Mouse (Mus musculus): ENCODE measurements at regions not wholly inside any gene's neighbourhood (a gene's known extent, or its start where the extent isn't known, plus 50 kb on each side); places are given as distances from the start of the nearest gene placed in this dataset.

DNA sequence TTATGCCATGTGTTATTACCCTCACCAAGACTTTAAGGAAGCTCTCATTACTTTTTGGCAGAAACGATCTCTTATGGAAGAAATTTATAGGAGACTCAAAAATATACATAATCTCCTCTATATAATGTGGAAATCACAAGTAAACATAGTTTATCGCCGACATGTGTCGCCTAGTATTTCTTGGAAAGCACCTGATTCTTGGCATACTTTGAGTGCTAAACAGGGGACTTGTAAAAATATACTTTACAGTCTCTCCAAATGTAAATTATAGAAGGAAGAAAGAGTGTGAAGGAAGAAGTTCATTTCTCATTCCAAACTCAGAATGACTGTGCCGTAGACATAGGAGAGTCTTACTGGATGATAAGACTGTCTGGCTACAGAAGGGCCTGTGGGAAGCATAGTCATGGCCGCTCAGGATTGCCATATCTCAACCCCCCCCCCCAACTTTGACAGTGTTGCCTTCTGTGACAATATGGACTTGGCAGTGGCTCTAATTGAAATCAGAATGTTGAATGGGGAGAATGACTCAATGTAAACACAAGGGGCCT, 102.3 kb downstream of the Gm815 start:
- no peak overlapping the region for H3K9ac ChIP-seq (ENCODE audit: low read length)
- ATAC-seq (replicated peaks; ENCODE audit: low FRiP score) (no peak), DNase-seq (ENCODE audit: low spot score) (no peak)
- no peak overlapping the region for H3K27ac ChIP-seq (ENCODE audit: low read depth, low read length)
- no peaks in the 10 kb centered on the region for H3K4me1 ChIP-seq (replicated peaks; ENCODE audit: control insufficient read depth, insufficient read depth, low read length)
- H3K4me3 ChIP-seq (ENCODE audit: low read depth, low read length) = no peak overlapping the region
- no peaks in the 10 kb centered on the region for H3K27me3 ChIP-seq (ENCODE audit: control insufficient read depth, insufficient read depth, low read length)
- H3K9me3 ChIP-seq (ENCODE audit: control insufficient read depth, low read length) = no peaks in the 10 kb centered on the region
- H3K36me3 ChIP-seq (ENCODE audit: control insufficient read depth, insufficient read depth, low read length) = no peaks in the 10 kb centered on the region
- no peak overlapping the region for H3K4me2 ChIP-seq (ENCODE audit: low read depth, low read length, severe bottlenecking)
- 87% methylated on average over 6 of the region's 6 CpGs for WGBS

DNA sequence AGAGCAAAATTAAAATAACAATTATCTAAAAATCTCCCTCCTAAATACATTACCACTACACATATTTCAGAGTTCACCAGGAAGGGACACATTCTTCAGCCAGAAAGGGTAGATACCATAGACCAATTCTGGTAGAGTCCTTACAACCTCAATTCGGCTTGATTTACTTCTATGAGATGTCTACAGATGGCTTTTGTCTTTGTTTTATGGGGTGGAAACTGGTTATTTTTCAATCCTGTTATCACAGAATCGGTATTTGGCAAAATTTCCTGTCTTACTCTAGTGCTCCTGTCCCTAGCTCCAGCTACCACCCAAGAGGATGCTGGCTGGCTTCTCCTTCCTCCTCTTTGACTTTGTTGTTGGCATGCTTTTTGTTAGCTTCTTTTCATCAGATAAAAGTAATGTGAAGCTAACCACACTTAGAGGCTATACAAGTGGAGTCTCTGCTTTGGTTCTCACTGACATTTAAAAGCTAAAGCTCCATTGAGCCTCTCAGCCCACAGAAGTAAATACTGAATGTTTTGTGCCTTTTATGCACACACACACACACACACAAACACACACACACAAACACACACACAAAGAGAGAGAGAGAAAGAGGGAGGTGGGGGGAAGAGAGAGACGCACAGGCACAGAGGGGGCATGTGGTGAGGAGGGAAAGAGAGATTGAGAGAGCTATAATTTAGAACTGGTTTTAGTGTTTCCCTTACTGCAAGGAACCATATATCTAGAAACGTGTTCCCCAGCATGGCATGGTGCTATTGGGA, 109.1 kb downstream of the Gm815 start:
- Histone ChIP-seq H3K36me3 (ENCODE audit: control insufficient read depth, insufficient read depth, low read length) (no peaks in the 10 kb centered on the region), H3K4me2 (ENCODE audit: low read depth, low read length, severe bottlenecking) (no peak overlapping the region), H3K4me3 (ENCODE audit: low read depth, low read length) (no peak overlapping the region), H3K27ac (ENCODE audit: low read depth, low read length) (no peak overlapping the region), H3K4me1 (replicated peaks; ENCODE audit: control insufficient read depth, insufficient read depth, low read length) (no peaks in the 10 kb centered on the region), H3K9ac (ENCODE audit: low read length) (no peak overlapping the region), H3K9me3 (ENCODE audit: control insufficient read depth, low read length) (no peaks in the 10 kb centered on the region), H3K27me3 (ENCODE audit: control insufficient read depth, insufficient read depth, low read length) (no peaks in the 10 kb centered on the region)
- ATAC-seq (replicated peaks; ENCODE audit: low FRiP score) = no peak
- WGBS = 65% methylated on average over 4 of the region's 4 CpGs
- no peak for DNase-seq (ENCODE audit: low spot score)

- Histone ChIP-seq H3K9ac (ENCODE audit: low read length) (no peak overlapping the region), H3K36me3 (ENCODE audit: control insufficient read depth, insufficient read depth, low read length) (no peaks in the 10 kb centered on the region), H3K9me3 (ENCODE audit: control insufficient read depth, low read length) (no peaks in the 10 kb centered on the region), H3K27me3 (ENCODE audit: control insufficient read depth, insufficient read depth, low read length) (no peaks in the 10 kb centered on the region), H3K4me3 (ENCODE audit: low read depth, low read length) (no peak overlapping the region), H3K4me1 (replicated peaks; ENCODE audit: control insufficient read depth, insufficient read depth, low read length) (no peaks in the 10 kb centered on the region), H3K4me2 (ENCODE audit: low read depth, low read length, severe bottlenecking) (no peak overlapping the region), H3K27ac (ENCODE audit: low read depth, low read length) (no peak overlapping the region)
- WGBS = 77% methylated on average over 3 of the region's 3 CpGs
- no peak for ATAC-seq (replicated peaks; ENCODE audit: low FRiP score)
- DNase-seq (ENCODE audit: low spot score) = no peak
These were observed 113.9 kb downstream of the Gm815 start for GRCm38 (mm10) chr19:26999596-26999995.

- H3K27me3 ChIP-seq (ENCODE audit: control insufficient read depth, insufficient read depth, low read length) = no peaks in the 10 kb centered on the region
- no peaks in the 10 kb centered on the region for H3K36me3 ChIP-seq (ENCODE audit: control insufficient read depth, insufficient read depth, low read length)
- no peaks in the 10 kb centered on the region for H3K4me1 ChIP-seq (replicated peaks; ENCODE audit: control insufficient read depth, insufficient read depth, low read length)
- no peak for DNase-seq (ENCODE audit: low spot score)
- WGBS = 89% methylated on average over 3 of the region's 3 CpGs
- H3K9me3 ChIP-seq (ENCODE audit: control insufficient read depth, low read length) = no peaks in the 10 kb centered on the region
- ATAC-seq (replicated peaks; ENCODE audit: low FRiP score) = no peak
- no peak overlapping the region for H3K4me2 ChIP-seq (ENCODE audit: low read depth, low read length, severe bottlenecking)
- H3K4me3 ChIP-seq (ENCODE audit: low read depth, low read length) = no peak overlapping the region
- no peak overlapping the region for H3K27ac ChIP-seq (ENCODE audit: low read depth, low read length)
- no peak overlapping the region for H3K9ac ChIP-seq (ENCODE audit: low read length)
These were observed 136.2 kb downstream of the Gm815 start for GRCm38 (mm10) chr19:27021930-27022329.

GRCm38 (mm10) chr19:27022917-27023316, 137.2 kb downstream of the Gm815 start:
- Histone ChIP-seq H3K9ac (ENCODE audit: low read length) (no peak overlapping the region), H3K4me3 (ENCODE audit: low read depth, low read length) (no peak overlapping the region), H3K9me3 (ENCODE audit: control insufficient read depth, low read length) (no peaks in the 10 kb centered on the region), H3K27ac (ENCODE audit: low read depth, low read length) (no peak overlapping the region), H3K4me2 (ENCODE audit: low read depth, low read length, severe bottlenecking) (no peak overlapping the region), H3K4me1 (replicated peaks; ENCODE audit: control insufficient read depth, insufficient read depth, low read length) (no peaks in the 10 kb centered on the region), H3K27me3 (ENCODE audit: control insufficient read depth, insufficient read depth, low read length) (no peaks in the 10 kb centered on the region), H3K36me3 (ENCODE audit: control insufficient read depth, insufficient read depth, low read length) (no peaks in the 10 kb centered on the region)
- 89% methylated on average over 5 of the region's 5 CpGs for WGBS
- DNase-seq (ENCODE audit: low spot score) (no peak), ATAC-seq (replicated peaks; ENCODE audit: low FRiP score) (no peak)

GRCm38 (mm10) chr19:27028834-27029233, 143.2 kb downstream of the Gm815 start:
- no peak overlapping the region for H3K9ac ChIP-seq (ENCODE audit: low read length)
- H3K36me3 ChIP-seq (ENCODE audit: control insufficient read depth, insufficient read depth, low read length) = no peaks in the 10 kb centered on the region
- H3K27me3 ChIP-seq (ENCODE audit: control insufficient read depth, insufficient read depth, low read length) = no peaks in the 10 kb centered on the region
- H3K9me3 ChIP-seq (ENCODE audit: control insufficient read depth, low read length) = no peaks in the 10 kb centered on the region
- 82% methylated on average over 1 of the region's 1 CpGs for WGBS
- no peak overlapping the region for H3K27ac ChIP-seq (ENCODE audit: low read depth, low read length)
- DNase-seq (ENCODE audit: low spot score) = no peak
- peaks cover 2% of the 10 kb centered on the region; the same call in 1 of the 2 replicates for H3K4me1 ChIP-seq (replicated peaks; ENCODE audit: control insufficient read depth, insufficient read depth, low read length)
- no peak for ATAC-seq (replicated peaks; ENCODE audit: low FRiP score)
- no peak overlapping the region for H3K4me3 ChIP-seq (ENCODE audit: low read depth, low read length)
- H3K4me2 ChIP-seq (ENCODE audit: low read depth, low read length, severe bottlenecking) = no peak overlapping the region

- no peak overlapping the region for H3K9ac ChIP-seq (ENCODE audit: low read length)
- 67% methylated on average over 7 of the region's 7 CpGs for WGBS
- no peaks in the 10 kb centered on the region for H3K27me3 ChIP-seq (ENCODE audit: control insufficient read depth, insufficient read depth, low read length)
- H3K4me3 ChIP-seq (ENCODE audit: low read depth, low read length) = no peak overlapping the region
- DNase-seq (ENCODE audit: low spot score) = no peak
- no peak for ATAC-seq (replicated peaks; ENCODE audit: low FRiP score)
- H3K4me1 ChIP-seq (replicated peaks; ENCODE audit: control insufficient read depth, insufficient read depth, low read length) = peaks cover 2% of the 10 kb centered on the region; the same call in 1 of the 2 replicates
- H3K27ac ChIP-seq (ENCODE audit: low read depth, low read length) = no peak overlapping the region
- H3K36me3 ChIP-seq (ENCODE audit: control insufficient read depth, insufficient read depth, low read length) = no peaks in the 10 kb centered on the region
- H3K9me3 ChIP-seq (ENCODE audit: control insufficient read depth, low read length) = no peaks in the 10 kb centered on the region
- no peak overlapping the region for H3K4me2 ChIP-seq (ENCODE audit: low read depth, low read length, severe bottlenecking)
These were observed 145.5 kb downstream of the Gm815 start for GRCm38 (mm10) chr19:27031030-27031700.

GRCm38 (mm10) chr19:27032621-27033020, 146.9 kb downstream of the Gm815 start:
- peaks cover 2% of the 10 kb centered on the region; the same call in 1 of the 2 replicates for H3K4me1 ChIP-seq (replicated peaks; ENCODE audit: control insufficient read depth, insufficient read depth, low read length)
- H3K4me3 ChIP-seq (ENCODE audit: low read depth, low read length) = no peak overlapping the region
- H3K27me3 ChIP-seq (ENCODE audit: control insufficient read depth, insufficient read depth, low read length) = no peaks in the 10 kb centered on the region
- H3K9ac ChIP-seq (ENCODE audit: low read length) = no peak overlapping the region
- no peaks in the 10 kb centered on the region for H3K9me3 ChIP-seq (ENCODE audit: control insufficient read depth, low read length)
- no peaks in the 10 kb centered on the region for H3K36me3 ChIP-seq (ENCODE audit: control insufficient read depth, insufficient read depth, low read length)
- no peak overlapping the region for H3K4me2 ChIP-seq (ENCODE audit: low read depth, low read length, severe bottlenecking)
- H3K27ac ChIP-seq (ENCODE audit: low read depth, low read length) = no peak overlapping the region
- no peak for ATAC-seq (replicated peaks; ENCODE audit: low FRiP score)
- DNase-seq (ENCODE audit: low spot score) = no peak
- 82% methylated on average over 5 of the region's 5 CpGs for WGBS

All from forebrain, embryonic 11.5 days (tissue).